Mouse (Mus musculus) hindbrain, embryonic 14.5 days (tissue): ENCODE results near the gene Ankrd34c. TPM values are rescaled to one million over a fixed set of nuclear protein-coding genes. Genes with fewer than 3 reads are reported as not detected.
A peak's percentile ranks its signal among the peaks of the same experiment; 100 is the strongest.

Source experiments
- ATAC-seq: fragments of 200-750 bp; cut with Nextera tagmentation; 2 replicates; pipeline ENCODE4 v1.8.0; 2017; ENCODE audit warnings: moderate number of reproducible peaks, mild to moderate bottlenecking, moderate TSS enrichment, moderate library complexity; ENCODE audit not compliant: low FRiP score
- DNase-seq: peaks from one replicate; pipeline ENCODE4 v3.0.0-alpha.2; 2015; ENCODE audit warnings: low spot score
- H3K27ac ChIP-seq: fragments of 300-500 bp; sonication (generic); 2 replicates; pipeline ENCODE4 v1.5.1; 2014; ENCODE audit warnings: mild to moderate bottlenecking, moderate library complexity
- H3K27me3 ChIP-seq: fragments of 300-500 bp; sonication (generic); 2 replicates; pipeline ENCODE4 v1.6.1; 2014; ENCODE audit warnings: mild to moderate bottlenecking, low read length, mixed read lengths; ENCODE audit not compliant: control insufficient read depth, insufficient read depth
- H3K36me3 ChIP-seq: fragments of 300-500 bp; sonication (generic); replicated peaks from 2 replicates; pipeline ENCODE4 v1.6.1; 2014; ENCODE audit not compliant: control insufficient read depth, insufficient read depth
- H3K4me1 ChIP-seq: fragments of 300-500 bp; sonication (generic); replicated peaks from 2 replicates; pipeline ENCODE4 v1.6.1; 2014; ENCODE audit warnings: antibody characterized with exemption, low read length, mixed read lengths; ENCODE audit not compliant: control insufficient read depth, insufficient read depth
- H3K4me2 ChIP-seq: fragments of 300-500 bp; sonication (generic); replicated peaks from 2 replicates; pipeline ENCODE4 v1.6.1; 2014; ENCODE audit warnings: mild to moderate bottlenecking, moderate library complexity
- H3K4me3 ChIP-seq: fragments of 300-500 bp; sonication (generic); replicated peaks from 2 replicates; pipeline ENCODE4 v1.5.1; 2014; ENCODE audit warnings: mild to moderate bottlenecking, low read length
- H3K9ac ChIP-seq: fragments of 300-500 bp; sonication (generic); 2 replicates; pipeline ENCODE4 v1.6.1; 2014
- H3K9me3 ChIP-seq: fragments of 300-500 bp; sonication (generic); 2 replicates; pipeline ENCODE4 v1.6.1; 2016; ENCODE audit warnings: low read length; ENCODE audit not compliant: control insufficient read depth
- WGBS: fragments of 180-500 bp; shearing (Covaris S2); extraction: QIAGEN DNeasy Blood & Tissue Kit; methylation state at CpG from one replicate; pipeline ENCODE4 v1.1.7; 2014; 5-methylcytosine and 5-hydroxymethylcytosine counted together
- polyA plus RNA-seq: library from polyadenylated mRNA; unstranded; fragments of >200 nt; fragmentation: Nextera tagmentation; extraction: Ambion mirVana; gene quantifications from 2 replicates; pipeline ENCODE4 v1.2.1, GENCODE M21; 2014

Ankrd34c gene
- polyA plus RNA-seq, 1 experiment from 2014 or later, result 0.88 TPM

DNA sequence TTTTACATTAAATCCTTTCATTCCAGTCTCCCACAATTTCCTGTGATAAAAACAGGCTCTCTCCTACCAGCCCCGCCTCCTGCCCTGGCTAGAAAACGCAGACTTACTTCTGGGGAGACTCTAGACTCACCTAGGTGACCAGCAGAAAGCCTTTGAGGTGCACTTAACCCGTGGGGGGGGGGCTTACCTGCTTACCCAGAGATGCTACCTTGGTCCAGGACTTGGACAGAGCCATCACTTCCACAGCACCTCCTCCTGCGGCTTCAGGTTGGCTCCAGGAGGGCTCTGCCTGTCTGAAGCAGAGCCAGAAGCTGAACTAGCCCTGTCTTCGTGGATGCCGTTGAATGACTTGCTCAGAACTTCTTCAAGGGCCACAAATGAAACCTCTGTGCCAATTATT is 387 bp downstream of the Ankrd34c start:
- peak overlapping the region; percentile 19 for H3K4me3 ChIP-seq
- peaks cover 26% of the 10 kb centered on the region for H3K27me3 ChIP-seq
- 15% methylated on average over 6 of the region's 6 CpGs for WGBS
- H3K9ac ChIP-seq, result no peak overlapping the region
- H3K4me1 ChIP-seq, result peaks cover 7% of the 10 kb centered on the region; the same call in 1 of the 2 replicates
- H3K27ac ChIP-seq, result no peak overlapping the region
- H3K9me3 ChIP-seq, result no peaks in the 10 kb centered on the region
- DNase-seq (no peak), ATAC-seq (no peak)
- peak overlapping the region; percentile 49 for H3K4me2 ChIP-seq
- H3K36me3 ChIP-seq, result no peaks in the 10 kb centered on the region

DNA sequence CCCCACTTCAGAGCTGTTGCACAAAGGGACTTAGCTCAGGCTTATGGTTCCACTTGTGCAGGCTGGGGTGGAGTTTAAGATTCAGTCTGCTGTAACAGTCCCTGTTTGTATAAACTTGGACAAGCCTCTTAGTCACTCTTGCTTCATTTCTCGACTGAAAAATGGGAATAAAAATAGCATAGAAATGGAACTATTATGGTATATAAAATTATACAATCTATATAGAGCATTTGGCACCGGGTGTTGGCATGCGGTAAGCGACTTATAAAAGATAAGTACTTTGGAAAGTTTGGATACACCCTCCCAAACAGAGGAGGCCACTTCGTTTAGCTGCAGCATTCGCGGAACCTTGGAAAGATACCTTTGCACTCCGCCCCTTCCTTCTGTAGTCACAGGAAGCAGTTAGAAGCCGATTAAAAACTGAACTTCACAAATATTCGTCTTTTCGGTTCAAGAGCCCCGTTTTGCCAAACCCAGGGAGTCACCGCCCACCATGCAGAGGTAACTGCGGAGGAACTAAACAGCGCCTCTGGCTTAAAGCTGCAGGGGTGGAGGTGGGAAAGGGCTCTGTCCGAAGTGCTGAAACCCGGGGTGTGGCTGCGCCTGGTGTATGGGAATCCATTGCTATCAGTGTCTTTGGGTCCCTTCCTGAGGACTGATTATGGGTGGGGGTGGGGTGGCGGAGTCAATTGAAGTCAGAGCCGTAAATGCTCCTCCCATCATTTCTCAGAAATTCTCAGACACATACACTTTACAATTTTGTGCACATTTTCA is 1.2 kb downstream of the Ankrd34c start:
- no peak overlapping the region for H3K9ac ChIP-seq
- peak overlapping the region; percentile 49 for H3K4me2 ChIP-seq
- no peak overlapping the region for H3K27ac ChIP-seq
- peak; percentile 46 for DNase-seq
- H3K4me1 ChIP-seq, result peaks cover 7% of the 10 kb centered on the region; the same call in 1 of the 2 replicates
- ATAC-seq, result no peak
- WGBS, result 8% methylated on average over 20 of the region's 20 CpGs
- H3K36me3 ChIP-seq, result no peaks in the 10 kb centered on the region
- no peaks in the 10 kb centered on the region for H3K9me3 ChIP-seq
- peak overlapping the region; percentile 19 for H3K4me3 ChIP-seq
- H3K27me3 ChIP-seq, result peaks cover 26% of the 10 kb centered on the region

DNA sequence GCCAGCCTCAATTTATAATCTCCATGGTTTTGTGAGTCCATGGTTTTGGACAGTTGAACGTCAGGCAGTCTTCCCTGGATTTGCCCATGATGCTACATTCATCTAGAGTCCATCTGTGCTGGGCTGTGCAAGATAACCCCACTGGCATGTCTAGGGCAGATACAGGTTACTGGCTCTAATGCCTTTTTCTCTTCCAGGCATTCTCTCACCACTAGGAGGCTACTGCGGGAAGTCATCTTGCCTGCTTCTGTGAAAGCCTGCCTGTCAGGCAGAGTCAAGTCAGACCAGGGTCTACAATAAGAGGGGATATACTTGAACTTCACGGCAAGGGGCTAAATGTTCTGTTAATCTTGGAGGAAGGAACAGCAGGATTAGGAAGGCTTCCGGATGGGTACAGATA is 31.4 kb downstream of the Ankrd34c start:
- H3K9me3 ChIP-seq, result no peaks in the 10 kb centered on the region
- no peak overlapping the region for H3K27ac ChIP-seq
- no peak overlapping the region for H3K4me2 ChIP-seq
- H3K27me3 ChIP-seq, result no peaks in the 10 kb centered on the region
- peaks cover under 1% of the 10 kb centered on the region; the same call in 1 of the 2 replicates for H3K36me3 ChIP-seq
- ATAC-seq (no peak), DNase-seq (peak; percentile 63)
- no peak overlapping the region for H3K4me3 ChIP-seq
- H3K9ac ChIP-seq, result no peak overlapping the region
- H3K4me1 ChIP-seq, result peaks cover 9% of the 10 kb centered on the region; the same call in 1 of the 2 replicates
- WGBS, result 34% methylated on average over 4 of the region's 4 CpGs

DNA sequence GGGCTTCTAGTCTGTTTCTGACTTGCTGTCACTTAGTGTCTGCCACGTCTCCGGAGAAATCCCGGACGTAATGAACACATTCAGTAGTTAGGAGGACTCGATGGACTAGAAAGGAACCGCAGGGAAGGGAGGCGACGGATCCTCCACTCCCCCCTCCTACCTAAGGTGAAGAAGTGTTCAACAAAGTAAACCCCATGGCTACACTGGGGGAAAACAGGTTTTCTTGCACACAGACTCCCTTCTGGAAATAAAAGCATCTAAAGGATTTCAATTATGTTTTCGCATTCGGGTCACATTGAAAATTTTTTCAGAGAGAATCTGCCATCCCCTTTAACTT is 33.1 kb downstream of the Ankrd34c start:
- DNase-seq (no peak), ATAC-seq (no peak; the same call in 1 of the 2 replicates)
- H3K4me1 ChIP-seq, result peaks cover 9% of the 10 kb centered on the region; the same call in 1 of the 2 replicates
- H3K4me3 ChIP-seq, result peak overlapping the region; percentile 80
- H3K9ac ChIP-seq, result peak overlapping the region; percentile 94
- H3K27me3 ChIP-seq, result no peaks in the 10 kb centered on the region
- peaks cover 18% of the 10 kb centered on the region for H3K36me3 ChIP-seq
- peak overlapping the region; percentile 99 for H3K4me2 ChIP-seq
- H3K9me3 ChIP-seq, result no peaks in the 10 kb centered on the region
- peak overlapping the region; percentile 90 for H3K27ac ChIP-seq
- WGBS, result 8% methylated on average over 10 of the region's 10 CpGs

DNA sequence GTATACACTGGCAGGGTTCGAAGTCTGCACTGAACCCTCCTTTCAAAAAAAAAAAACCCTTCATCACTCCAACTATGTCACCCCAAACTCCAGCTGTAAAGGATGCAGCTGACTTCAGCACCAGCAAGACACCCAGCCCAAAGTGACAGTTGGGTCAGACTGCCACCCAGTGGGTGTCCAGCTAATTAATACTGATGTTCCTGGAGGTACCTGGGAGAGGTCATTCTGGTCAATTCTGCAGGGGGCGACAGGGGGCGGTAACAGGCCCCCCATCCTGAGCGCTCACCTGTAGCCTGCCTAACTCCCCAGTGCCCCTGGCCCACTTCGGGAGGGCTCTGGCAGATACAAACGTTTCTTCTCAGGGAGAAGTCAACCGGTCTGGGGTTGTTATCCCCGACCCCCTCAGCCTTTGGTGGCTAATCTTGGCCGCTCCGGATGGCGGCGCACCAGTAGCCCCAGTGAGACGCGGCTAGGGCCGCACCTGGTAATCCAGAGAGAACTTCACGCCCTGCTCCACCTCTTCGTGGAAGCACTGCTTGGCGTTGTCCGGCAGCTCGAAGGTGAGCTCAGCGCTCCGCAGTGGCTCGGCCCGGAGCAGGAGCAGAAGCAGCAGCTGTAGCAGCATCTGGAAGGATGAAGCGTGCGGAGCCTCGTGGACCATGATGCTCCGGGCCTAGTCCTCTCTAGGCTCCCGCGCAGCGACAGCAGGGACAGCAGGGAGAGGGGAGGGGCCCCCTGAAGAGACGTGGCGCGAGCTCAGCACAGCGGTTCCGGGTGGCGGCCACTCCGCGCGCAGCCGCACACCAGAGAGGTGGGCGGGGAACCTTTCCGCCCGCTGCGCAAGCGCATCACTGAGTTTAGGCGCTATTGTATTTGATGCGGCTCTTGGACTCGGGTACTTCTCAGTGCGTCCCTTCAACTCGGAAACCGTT is 33.7 kb downstream of the Ankrd34c start, which contains the start of gene Tmed3:
Gene Tmed3, minus strand, starts transcription at position 804 of the 932 bp plus-strand sequence.
- peak within 1 kb of the TSS; percentile 94 for H3K9ac ChIP-seq
- peak within 1 kb of the TSS; percentile 80 for H3K4me3 ChIP-seq
- peak; percentile 90 for DNase-seq
- H3K36me3 ChIP-seq, result peaks cover 24% of the 10 kb centered on the region
- no peaks in the 10 kb centered on the region for H3K9me3 ChIP-seq
- ATAC-seq, result peak; percentile 99
- peaks cover 9% of the 10 kb centered on the region; the same call in 1 of the 2 replicates for H3K4me1 ChIP-seq
- no peaks in the 10 kb centered on the region for H3K27me3 ChIP-seq
- H3K27ac ChIP-seq, result peak within 1 kb of the TSS; percentile 90
- peak within 1 kb of the TSS; percentile 99 for H3K4me2 ChIP-seq
- 2% methylated on average over 52 of the region's 52 CpGs for WGBS

DNA sequence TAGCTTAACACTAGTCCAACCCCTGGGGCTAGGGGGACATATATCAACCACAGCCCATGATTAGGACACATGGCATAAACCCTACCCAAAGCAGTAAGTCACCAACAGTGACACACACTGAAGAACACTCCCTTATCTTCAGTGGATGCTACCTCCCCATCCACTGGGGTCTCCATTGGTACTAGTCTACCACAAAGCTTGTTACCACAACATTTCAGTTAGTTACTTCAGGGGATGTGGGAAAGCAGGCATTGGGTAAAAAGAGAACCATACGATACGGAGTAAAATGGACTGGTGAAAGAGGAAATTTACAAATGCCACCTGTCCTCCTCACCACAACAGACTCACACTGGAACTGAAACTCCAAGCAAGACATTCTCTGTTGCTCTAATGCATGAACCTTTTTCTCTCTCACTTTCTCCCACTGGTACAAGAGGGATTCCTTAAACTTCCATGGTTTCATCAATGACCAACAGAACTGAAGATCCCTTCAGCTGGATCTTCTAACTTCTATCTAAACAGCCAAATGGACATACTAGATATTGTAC is 37.3 kb downstream of the Ankrd34c start:
- Histone ChIP-seq H3K36me3 (peaks cover 39% of the 10 kb centered on the region), H3K4me1 (peaks cover 9% of the 10 kb centered on the region; the same call in 1 of the 2 replicates), H3K27ac (no peak overlapping the region), H3K9me3 (no peaks in the 10 kb centered on the region), H3K9ac (no peak overlapping the region), H3K27me3 (no peaks in the 10 kb centered on the region), H3K4me2 (no peak overlapping the region), H3K4me3 (no peak overlapping the region)
- 100% methylated on average over 2 of the region's 2 CpGs for WGBS
- ATAC-seq (no peak), DNase-seq (no peak)

DNA sequence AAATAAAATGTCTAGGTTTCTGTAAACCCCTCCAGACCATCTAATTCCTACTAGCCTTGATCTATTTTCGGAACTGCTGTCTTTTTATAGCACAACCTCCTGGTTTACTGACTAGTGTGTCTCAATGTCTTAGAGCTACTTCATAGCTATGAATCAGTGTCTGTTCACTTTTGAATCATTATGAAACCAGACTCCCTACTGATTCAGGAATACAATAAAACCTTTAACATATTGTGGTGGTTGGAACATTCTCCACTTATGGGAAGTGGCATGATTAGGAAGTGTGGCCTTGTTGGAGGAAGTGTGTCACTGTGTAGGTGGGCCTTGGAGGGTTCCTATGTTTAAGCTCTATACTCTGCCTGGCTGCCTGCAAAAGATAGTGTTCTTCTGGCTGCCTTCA is 43.1 kb downstream of the Ankrd34c start:
- Histone ChIP-seq H3K9ac (no peak overlapping the region), H3K4me2 (no peak overlapping the region), H3K27me3 (no peaks in the 10 kb centered on the region), H3K36me3 (peaks cover 21% of the 10 kb centered on the region), H3K4me3 (no peak overlapping the region), H3K4me1 (no peaks in the 10 kb centered on the region), H3K9me3 (no peaks in the 10 kb centered on the region), H3K27ac (no peak overlapping the region)
- DNase-seq, result no peak
- no peak for ATAC-seq
- WGBS, result 92% methylated on average over 1 of the region's 1 CpGs

DNA sequence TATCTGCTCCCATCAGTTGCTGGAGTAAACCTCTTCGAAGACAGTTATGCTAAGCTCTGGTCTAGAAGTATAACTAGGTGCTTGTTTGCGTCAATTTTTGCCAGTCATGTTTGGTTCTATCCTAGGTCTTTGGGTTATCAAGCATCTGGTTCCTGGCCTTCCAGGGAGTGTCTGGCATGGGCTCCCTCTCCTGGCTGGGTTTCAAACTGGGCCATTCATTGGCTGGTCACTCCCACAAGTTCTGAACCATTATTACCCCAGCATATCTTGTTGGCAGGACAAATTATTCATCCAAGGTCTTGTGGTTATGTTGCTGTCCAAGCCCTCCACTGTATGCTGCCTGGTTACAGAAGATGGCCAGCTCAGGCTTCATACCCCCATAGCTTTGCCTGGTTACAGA is 44.6 kb downstream of the Ankrd34c start:
- H3K4me1 ChIP-seq, result no peaks in the 10 kb centered on the region
- DNase-seq, result no peak
- H3K4me3 ChIP-seq, result no peak overlapping the region
- no peak overlapping the region for H3K9ac ChIP-seq
- peaks cover 6% of the 10 kb centered on the region; the same call in 1 of the 2 replicates for H3K36me3 ChIP-seq
- no peaks in the 10 kb centered on the region for H3K9me3 ChIP-seq
- 98% methylated on average over 2 of the region's 2 CpGs for WGBS
- no peak overlapping the region for H3K4me2 ChIP-seq
- no peak for ATAC-seq
- no peak overlapping the region for H3K27ac ChIP-seq
- no peaks in the 10 kb centered on the region for H3K27me3 ChIP-seq

DNA sequence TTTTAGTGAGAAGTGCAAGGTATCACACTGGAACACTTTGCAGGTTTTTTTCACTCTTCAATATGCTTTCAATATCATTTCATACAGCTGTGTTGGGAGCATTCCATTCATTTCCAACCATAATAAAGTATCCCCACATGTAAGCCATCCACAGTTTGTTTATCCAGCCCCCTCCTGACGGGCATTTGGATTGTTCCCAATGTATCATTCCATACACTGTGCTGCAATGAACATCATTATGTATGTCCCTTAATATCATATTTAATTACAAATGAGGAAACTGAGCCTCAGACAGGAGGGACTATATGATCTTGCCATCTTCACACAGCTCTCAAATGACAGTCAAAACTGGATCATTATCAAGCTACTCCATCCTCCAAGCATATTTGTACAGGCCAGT is 49.1 kb downstream of the Ankrd34c start:
- ATAC-seq, result 0 out of 2 replicates have a peak, but pooled peaks have one; percentile 33
- Histone ChIP-seq H3K9me3 (no peaks in the 10 kb centered on the region), H3K4me1 (no peaks in the 10 kb centered on the region), H3K4me2 (no peak overlapping the region), H3K36me3 (no peaks in the 10 kb centered on the region), H3K4me3 (no peak overlapping the region), H3K27ac (no peak overlapping the region), H3K27me3 (no peaks in the 10 kb centered on the region), H3K9ac (no peak overlapping the region)
- DNase-seq, result no peak
- WGBS, result 76% methylated on average over 1 of the region's 1 CpGs
